Mouse (Mus musculus): ENCODE data around the gene Atf1.
A peak's percentile ranks its signal among the peaks of the same experiment; 100 is the strongest.

The Atf1 gene

GRCm38 (mm10) chr15:100227663-100228534, at the start of gene Atf1:
Gene Atf1 (plus strand): TSS chr15:100227819.
- DNase-seq (ENCODE audit: low spot score), result peak; percentile 82

GRCm38 (mm10) chr15:100178487-100178886, 49.1 kb upstream of the Atf1 start:
- DNase-seq (ENCODE audit: low spot score), result no peak

- no peak for DNase-seq (ENCODE audit: low spot score)
Measured at GRCm38 (mm10) chr15:100179685-100180084, 47.9 kb upstream of the Atf1 start.

GRCm38 (mm10) chr15:100180221-100180620, 47.4 kb upstream of the Atf1 start:
- no peak for DNase-seq (ENCODE audit: low spot score)

GRCm38 (mm10) chr15:100181841-100182240, 45.8 kb upstream of the Atf1 start:
- no peak for DNase-seq (ENCODE audit: low spot score)

- DNase-seq (ENCODE audit: low spot score), result no peak
Measured at GRCm38 (mm10) chr15:100182526-100183280, 44.9 kb upstream of the Atf1 start.

- no peak for DNase-seq (ENCODE audit: low spot score)
Measured at GRCm38 (mm10) chr15:100183510-100183909, 44.1 kb upstream of the Atf1 start.

- DNase-seq (ENCODE audit: low spot score), result no peak
Measured at GRCm38 (mm10) chr15:100184821-100185496, 42.7 kb upstream of the Atf1 start.

- no peak for DNase-seq (ENCODE audit: low spot score)
Measured at GRCm38 (mm10) chr15:100186234-100186633, 41.4 kb upstream of the Atf1 start.

GRCm38 (mm10) chr15:100186882-100187672, 40.5 kb upstream of the Atf1 start:
- no peak for DNase-seq (ENCODE audit: low spot score)

- no peak for DNase-seq (ENCODE audit: low spot score)
Measured at GRCm38 (mm10) chr15:100188542-100188941, 39.1 kb upstream of the Atf1 start.

- DNase-seq (ENCODE audit: low spot score), result no peak
Measured at GRCm38 (mm10) chr15:100188962-100189404, 38.6 kb upstream of the Atf1 start.

GRCm38 (mm10) chr15:100190083-100190482, 37.5 kb upstream of the Atf1 start:
- DNase-seq (ENCODE audit: low spot score), result no peak

- DNase-seq (ENCODE audit: low spot score), result no peak
Measured at GRCm38 (mm10) chr15:100198983-100199745, 28.5 kb upstream of the Atf1 start.

- DNase-seq (ENCODE audit: low spot score), result no peak
Measured at GRCm38 (mm10) chr15:100199790-100200189, 27.8 kb upstream of the Atf1 start.

- DNase-seq (ENCODE audit: low spot score), result no peak
Measured at GRCm38 (mm10) chr15:100201806-100202205, 25.8 kb upstream of the Atf1 start.

- DNase-seq (ENCODE audit: low spot score), result no peak
Measured at GRCm38 (mm10) chr15:100202431-100203015, 25.1 kb upstream of the Atf1 start.

GRCm38 (mm10) chr15:100204574-100204973, 23.0 kb upstream of the Atf1 start:
- DNase-seq (ENCODE audit: low spot score), result no peak

- no peak for DNase-seq (ENCODE audit: low spot score)
Measured at GRCm38 (mm10) chr15:100210013-100210412, 17.6 kb upstream of the Atf1 start.

GRCm38 (mm10) chr15:100213339-100213738, 14.3 kb upstream of the Atf1 start:
- DNase-seq (ENCODE audit: low spot score), result no peak

All from ovary, adult 18-20 months (tissue).